Comparison of ENCODE assay signal across 29 mouse cellular contexts in genomic region chr5:122873573-122873972, GRCm38 (mm10). TPM values are rescaled to one million over a fixed set of nuclear protein-coding genes. Genes with fewer than 3 reads are reported as not detected.
DNase-seq lines count a peak whose midpoint lies in the region; ATAC-seq lines count a peak whose summit lies in the region.
"Had no signal": no experiment of that assay in that cellular context is flagged by ENCODE, and none has a peak within 500 bp of the region (broad histone marks: within the 10 kb centered on the region; RNA-seq: fewer than 3 reads in every experiment).

No protein-coding gene starts in this region.

- no peaks in the 10 kb centered on the region for H3K4me1 ChIP-seq in intestine, embryonic 15.5 days (replicated peaks)
- H3K4me1 ChIP-seq: embryonic facial prominence, embryonic 13.5 days; heart, embryonic 12.5 days; hindbrain, embryonic 12.5 days; limb, embryonic 13.5 days; megakaryocyte, embryonic 14.5 days; neural tube, embryonic 12.5 days had no signal

- no peaks in the 10 kb centered on the region for H3K9me3 ChIP-seq in intestine, embryonic 15.5 days
- H3K9me3 ChIP-seq: embryonic facial prominence, embryonic 13.5 days; heart, embryonic 12.5 days; hindbrain, embryonic 12.5 days; kidney, embryonic 15.5 days; limb, embryonic 13.5 days; megakaryocyte, embryonic 14.5 days; neural tube, embryonic 12.5 days had no signal

- no peak overlapping the region for H3K9ac ChIP-seq in intestine, embryonic 15.5 days
- H3K9ac ChIP-seq: embryonic facial prominence, embryonic 13.5 days; heart, embryonic 12.5 days; hindbrain, embryonic 12.5 days; kidney, embryonic 15.5 days; limb, embryonic 13.5 days; liver, embryonic 14.5 days; lung, embryonic 14.5 days; neural tube, embryonic 12.5 days had no signal

- H3K27me3 ChIP-seq in intestine, embryonic 15.5 days (replicated peaks), result no peaks in the 10 kb centered on the region
- H3K27me3 ChIP-seq: embryonic facial prominence, embryonic 13.5 days; heart, embryonic 12.5 days; hindbrain, embryonic 12.5 days; kidney, embryonic 15.5 days; limb, embryonic 13.5 days; megakaryocyte, embryonic 14.5 days; neural tube, embryonic 12.5 days had no signal

- no peak overlapping the region for H3K4me3 ChIP-seq in intestine, embryonic 15.5 days (replicated peaks)
- H3K4me3 ChIP-seq: embryonic facial prominence, embryonic 13.5 days; erythroblast, embryonic 14.5 days; heart, embryonic 12.5 days; hindbrain, embryonic 12.5 days; kidney, embryonic 15.5 days; limb, embryonic 13.5 days; megakaryocyte, embryonic 14.5 days; neural tube, embryonic 12.5 days had no signal

- no peak for ATAC-seq in intestine, embryonic 15.5 days
- ATAC-seq: forebrain, embryonic 14.5 days had no signal

- H3K36me3 ChIP-seq in intestine, embryonic 15.5 days, result peaks cover 12% of the 10 kb centered on the region

- WGBS in intestine, embryonic 15.5 days, result 79% methylated on average over 2 of the region's 2 CpGs

- H3K27ac ChIP-seq in intestine, embryonic 15.5 days, result no peak overlapping the region
- H3K27ac ChIP-seq: embryonic facial prominence, embryonic 13.5 days; hindbrain, embryonic 12.5 days; kidney, embryonic 15.5 days; limb, embryonic 13.5 days; liver, embryonic 14.5 days; neural tube, embryonic 12.5 days had no signal

- peak; percentile 65 for DNase-seq in heart, adult 11 months
- DNase-seq in heart, postnatal 4 days, result no peak
- peak; percentile 60 for DNase-seq in cerebellum, adult 11 months
- DNase-seq in cerebellum, adult 9-11 months, result peak; percentile 86
- DNase-seq in gonadal fat pad, adult 2 months (ENCODE audit: low read depth), result peak; percentile 96
- DNase-seq in adrenal gland, postnatal 4 days (ENCODE audit: low spot score in 2 of 2), result no peak
- DNase-seq in gastrocnemius, postnatal 10 days, result no peak
- DNase-seq: adrenal gland, postnatal 25 days; heart, adult 18-20 months; heart, postnatal 10 days; kidney, adult 11 months; kidney, postnatal 36 days; lung, embryonic 14.5 days; lung, postnatal 36 days; midbrain, embryonic 14.5 days; right cerebral cortex, postnatal 14 days; spleen, adult 18-20 months; thymus, postnatal 4 days had no signal

- H3K4me2 ChIP-seq in intestine, embryonic 15.5 days (replicated peaks), result no peak overlapping the region
- H3K4me2 ChIP-seq: embryonic facial prominence, embryonic 13.5 days; heart, embryonic 12.5 days; hindbrain, embryonic 12.5 days; kidney, embryonic 15.5 days; limb, embryonic 13.5 days; lung, embryonic 14.5 days; neural tube, embryonic 12.5 days had no signal

RNA-seq across cellular contexts. Expression of gene Rnf34, which starts 23.7 kb away (rescaled TPM):
- total RNA-seq in heart, postnatal 4 days (2021), result 10 to 100 TPM; 32.6 to 34.0 TPM
- polyA plus RNA-seq in gonadal fat pad, adult 2 months (2012; rRNA removed), result 16.5 and 17.5 TPM in 2 replicates
- polyA plus RNA-seq in intestine, embryonic 15.5 days (2015; fragmentation: Nextera tagmentation; extraction: Ambion mirVana), result 25.9 and 30.7 TPM in 2 replicates
- 10 to 100 TPM; 21.1 to 24.5 TPM for total RNA-seq in adrenal gland, postnatal 4 days (2021)
- 10 to 100 TPM; 12.7 to 15.9 TPM for total RNA-seq in gastrocnemius, postnatal 10 days (2021)

RNA-seq across cellular contexts. Expression of gene Anapc5, which starts 52.4 kb away (rescaled TPM):
- total RNA-seq in heart, postnatal 4 days (2021), result 100 to 1,000 TPM; 275 to 276 TPM
- polyA plus RNA-seq in gonadal fat pad, adult 2 months (2012; rRNA removed), result 272 and 342 TPM in 2 replicates
- 362 and 376 TPM in 2 replicates for polyA plus RNA-seq in intestine, embryonic 15.5 days (2015; fragmentation: Nextera tagmentation; extraction: Ambion mirVana)
- total RNA-seq in adrenal gland, postnatal 4 days (2021), result 100 to 1,000 TPM; 308 to 320 TPM
- total RNA-seq in gastrocnemius, postnatal 10 days (2021), result 100 to 1,000 TPM; 160 to 179 TPM

Comparison
In these comparisons a context has a peak if more than half of its experiments do, and no peak if none do; other contexts are left out.
1. DNase-seq: peak in heart, adult 11 months (single experiment), cerebellum, adult 11 months (single experiment), cerebellum, adult 9-11 months (single experiment) and gonadal fat pad, adult 2 months (single experiment); none in heart, postnatal 4 days (single experiment), adrenal gland, postnatal 4 days (0 of 2) and gastrocnemius, postnatal 10 days (single experiment).